Mouse (Mus musculus) adrenal gland (tissue): ENCODE results near the gene Slc25a13.

Source experiments
- intact Hi-C: fragments of 180-260 bp; cut with DNase I; formaldehyde crosslinking; loops from one replicate; pipeline ENCODE4 v1.15.1; 2025
- long read RNA-seq, 2 experiments: library from polyadenylated mRNA; unstranded; transcript quantifications; one replicate each; pipeline ENCODE4 v2.0.0; 2020; ENCODE audit warnings: borderline replicate concordance in 1 of 2; ENCODE audit not compliant: insufficient replicate concordance in 1 of 2

The Slc25a13 gene
- long read RNA-seq, experiment 1, partial matches to known transcripts = 1 of 5 reads
- long read RNA-seq, experiment 1, other reads (novel, unspliced or antisense) = 3 of 5 reads
- long read RNA-seq, experiment 2, partial matches to known transcripts = 0 of 6 reads
- long read RNA-seq, experiment 2, other reads (novel, unspliced or antisense) = 5 of 6 reads

GRCm38 (mm10) chr6:6216507-6217285, at the start of gene Slc25a13:
TSS of gene Slc25a13 (minus strand) at chr6:6217173.
- intact Hi-C loops = no loop called here

- intact Hi-C loops = no loop called here
Measured at GRCm38 (mm10) chr6:6265761-6266160, 48.8 kb upstream of the Slc25a13 start.

GRCm38 (mm10) chr6:6263293-6263911, 46.4 kb upstream of the Slc25a13 start:
- intact Hi-C loops = no loop called here

GRCm38 (mm10) chr6:6260917-6261316, 43.9 kb upstream of the Slc25a13 start:
- intact Hi-C loops = no loop called here

DNA sequence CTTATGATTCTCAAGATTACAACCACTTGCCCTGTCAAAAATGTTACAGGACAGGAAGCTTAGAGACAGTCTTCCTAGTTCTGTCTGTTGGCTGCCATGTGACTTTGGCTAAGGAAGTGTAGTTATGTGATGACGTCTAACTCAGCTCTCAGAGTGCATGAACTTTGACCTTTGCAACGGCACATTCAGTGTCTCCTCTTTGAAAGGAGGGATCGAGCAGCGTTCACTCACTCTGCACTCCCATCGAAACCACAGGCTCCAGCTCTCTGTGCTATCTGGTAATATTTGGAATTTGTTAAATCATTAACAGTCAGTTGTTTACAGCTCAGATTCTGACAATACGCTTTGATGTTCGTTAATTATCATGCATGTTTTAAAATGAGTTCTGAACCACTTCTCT, 31.5 kb upstream of the Slc25a13 start:
- intact Hi-C loops = no loop called here

DNA sequence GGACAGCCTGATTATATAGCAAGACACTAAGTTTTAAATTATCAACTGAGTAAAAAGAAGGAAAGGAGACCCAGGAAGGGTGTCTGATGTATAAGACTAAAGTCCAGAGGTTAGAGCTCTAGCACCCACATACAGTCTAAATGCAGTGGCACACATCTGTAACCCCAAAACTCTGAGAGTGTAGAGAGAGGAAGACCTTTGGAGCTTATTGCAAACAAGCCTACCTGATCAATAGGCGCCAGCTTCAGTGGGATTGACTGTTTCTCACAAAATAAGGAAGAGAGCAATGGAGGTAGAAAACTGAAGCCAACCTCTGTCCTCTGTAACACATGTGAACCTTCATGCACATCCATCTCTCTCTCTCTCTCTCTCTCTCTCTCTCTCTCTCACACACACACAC, 26.9 kb upstream of the Slc25a13 start:
- intact Hi-C loops = no loop called here

- intact Hi-C loops = no loop called here
Measured at GRCm38 (mm10) chr6:6242114-6242513, 25.1 kb upstream of the Slc25a13 start.

GRCm38 (mm10) chr6:6236788-6237298, 19.9 kb upstream of the Slc25a13 start:
- intact Hi-C loops = no loop called here

- intact Hi-C loops = no loop called here
Measured at GRCm38 (mm10) chr6:6230262-6230661, 13.3 kb upstream of the Slc25a13 start.

GRCm38 (mm10) chr6:6222721-6223120, 5.7 kb upstream of the Slc25a13 start:
- intact Hi-C loops = no loop called here

DNA sequence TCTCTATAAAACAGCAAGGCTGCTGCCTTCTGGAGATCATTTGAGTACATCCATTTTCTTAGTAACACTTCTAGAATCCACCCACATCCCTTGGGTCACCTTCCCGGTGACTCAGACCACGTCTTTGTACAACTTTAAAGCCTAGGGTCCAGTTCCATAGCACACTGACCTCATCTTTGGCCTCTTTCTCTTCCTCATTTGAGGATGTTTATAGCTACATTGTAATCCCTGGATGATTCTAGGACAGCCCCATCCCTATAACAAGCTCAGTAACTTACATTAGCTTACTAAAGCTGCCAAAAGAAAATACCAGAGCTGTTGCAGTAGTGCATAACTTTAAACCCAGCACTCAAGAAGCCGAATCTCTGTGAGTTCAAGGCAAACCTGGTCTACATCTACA, 3.6 kb upstream of the Slc25a13 start:
- intact Hi-C loops = no loop called here

GRCm38 (mm10) chr6:6219661-6220370, 2.8 kb upstream of the Slc25a13 start:
- intact Hi-C loops = no loop called here

DNA sequence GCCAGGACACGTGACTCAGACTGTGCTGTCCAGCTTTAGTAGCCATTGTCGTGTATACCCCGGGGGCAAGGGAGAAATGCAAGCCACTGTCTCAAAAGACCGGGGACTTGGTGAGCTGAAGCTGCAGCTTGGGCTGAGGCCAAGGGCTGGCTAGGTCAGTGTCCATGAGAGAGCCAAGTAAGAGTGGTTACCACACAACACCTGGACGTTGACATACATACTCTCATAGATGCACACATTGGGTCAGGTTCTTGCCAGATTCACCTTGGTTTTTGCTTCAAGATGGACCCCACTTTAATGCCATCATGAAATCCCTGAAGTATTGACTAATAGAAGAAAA, 283 bp upstream of the Slc25a13 start:
- intact Hi-C loops = no loop called here

DNA sequence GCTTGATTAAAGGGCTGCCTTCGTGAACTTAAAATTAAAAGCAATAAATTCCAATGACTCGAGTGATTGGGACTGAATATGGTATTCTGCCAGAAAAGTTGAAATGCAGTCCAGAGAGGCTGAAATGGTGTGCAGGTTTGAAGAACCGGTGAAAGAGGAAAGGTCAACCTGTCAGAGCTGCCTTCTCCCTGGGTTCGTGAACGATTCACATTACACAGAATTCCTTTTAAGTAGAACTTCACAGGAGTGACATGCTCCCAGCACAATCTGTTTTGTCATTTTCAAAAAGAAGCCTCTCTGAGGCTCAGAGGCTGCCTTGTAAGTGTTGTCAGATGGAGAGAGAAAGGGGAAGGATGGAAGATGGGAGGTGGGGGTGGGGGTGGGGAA, 860 bp downstream of the Slc25a13 start:
- intact Hi-C loops = no loop called here

DNA sequence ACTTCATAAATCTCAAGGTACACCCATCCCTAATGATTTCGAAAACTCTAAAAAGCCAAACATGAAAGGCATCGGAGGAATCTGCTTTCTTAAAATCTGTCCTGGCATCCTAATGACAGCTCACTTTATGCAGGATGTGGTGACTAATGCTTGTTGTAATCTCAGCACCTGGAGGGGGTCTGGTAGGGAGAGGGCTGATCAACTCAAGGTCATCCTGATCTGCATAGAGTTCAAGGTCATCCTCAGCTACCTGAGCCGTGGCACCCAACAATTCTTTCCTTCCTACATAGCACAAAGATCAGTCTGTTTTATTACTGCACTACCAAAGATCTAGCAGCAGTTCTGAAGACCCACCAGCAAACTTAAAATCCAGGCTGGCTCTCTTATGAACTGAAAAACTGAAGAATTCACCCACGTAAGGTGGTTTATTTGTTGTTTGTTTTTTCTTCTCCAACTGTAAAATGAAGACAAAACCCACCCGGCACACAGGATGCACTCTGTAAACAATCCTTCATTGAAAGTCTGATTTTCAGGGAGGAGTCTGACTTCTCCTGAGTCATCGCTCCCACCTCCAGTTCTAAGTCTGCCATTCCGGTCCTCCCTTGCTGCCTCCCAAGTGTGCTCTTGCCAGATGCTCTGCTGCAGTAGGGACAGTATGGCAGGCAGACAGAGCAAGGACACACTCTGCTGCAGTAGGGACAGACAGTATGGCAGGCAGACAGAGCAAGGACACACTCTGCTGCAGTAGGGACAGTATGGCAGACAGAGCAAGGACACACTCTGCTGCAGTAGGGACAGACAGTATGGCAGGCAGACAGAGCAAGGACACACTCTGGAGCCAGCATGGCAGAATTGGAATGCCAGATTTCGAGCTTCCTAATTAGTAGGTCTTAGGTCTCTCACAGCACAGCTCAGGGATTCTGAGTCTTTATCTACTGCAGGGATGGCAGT, 4.3 kb downstream of the Slc25a13 start:
- intact Hi-C loops = no loop called here

DNA sequence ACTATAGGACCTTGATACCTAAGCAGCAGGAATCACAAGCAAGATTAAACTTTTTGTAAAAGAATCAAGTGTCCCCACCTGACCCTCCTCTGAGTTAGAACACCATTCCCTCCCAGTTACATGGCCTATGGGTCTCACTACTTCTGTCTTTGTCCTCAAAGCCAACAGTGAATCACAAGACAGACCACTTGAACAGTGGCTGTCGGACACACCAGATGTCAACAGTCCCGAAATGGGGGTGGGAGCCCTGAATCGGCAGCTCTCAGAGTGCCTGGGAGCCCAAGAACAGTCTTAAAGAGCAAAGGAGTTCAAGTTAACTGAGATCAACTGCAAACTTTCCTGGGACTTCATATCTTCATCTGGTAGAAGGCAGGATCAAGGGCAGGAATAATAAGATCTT, 5.0 kb downstream of the Slc25a13 start:
- intact Hi-C loops = no loop called here

DNA sequence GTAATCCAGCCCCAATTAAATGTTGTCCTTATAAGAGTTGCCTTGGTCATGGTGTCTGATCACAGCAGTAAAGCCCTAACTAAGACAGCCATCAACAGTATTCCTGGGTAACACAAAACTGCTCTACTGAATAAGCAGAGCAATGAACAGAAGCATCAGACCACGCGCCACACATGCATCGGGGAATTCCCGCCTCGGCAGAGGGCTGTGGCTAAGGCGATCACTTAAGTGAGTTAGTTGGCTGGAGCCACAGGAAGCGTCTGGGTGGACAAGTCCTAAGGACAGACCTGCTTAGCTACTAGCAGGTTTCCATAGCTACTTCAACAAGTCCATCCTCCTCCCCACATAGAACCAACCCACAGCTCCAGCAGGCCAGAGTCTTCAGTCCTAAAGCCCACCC, 6.3 kb downstream of the Slc25a13 start:
- intact Hi-C loops = no loop called here

DNA sequence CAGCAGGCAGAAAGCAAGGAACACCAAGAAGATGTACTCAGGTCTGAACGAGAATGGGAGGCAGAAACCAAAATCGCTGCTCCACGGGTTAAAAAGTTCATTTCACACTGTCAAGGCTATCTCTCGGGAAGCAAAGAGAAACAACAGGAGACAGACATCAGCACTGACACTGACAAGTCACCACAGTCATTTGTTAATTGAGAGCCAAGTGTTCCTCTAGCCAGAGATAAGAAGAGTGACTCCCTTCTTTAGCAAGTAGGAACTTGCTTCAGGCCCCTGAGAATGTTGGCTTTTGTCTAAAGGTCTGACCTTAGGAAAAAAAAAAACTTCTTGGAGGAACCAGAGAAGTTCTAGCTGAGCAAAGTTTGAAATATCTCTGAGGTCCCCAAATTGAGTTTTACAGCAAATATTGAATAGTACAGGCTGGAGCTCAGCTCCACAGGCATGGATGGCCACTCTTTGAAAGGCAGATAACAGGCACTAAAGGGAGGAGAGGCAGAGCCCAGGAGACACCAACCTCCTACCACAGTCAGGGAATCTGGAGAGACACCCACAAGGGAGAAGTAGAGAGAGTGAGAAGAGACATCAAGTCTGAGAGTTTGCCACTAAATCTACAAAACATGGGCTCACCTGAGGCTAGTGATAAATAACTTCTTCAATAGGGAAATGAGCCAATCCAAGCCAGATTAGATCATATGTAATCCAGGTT, 8.5 kb downstream of the Slc25a13 start:
- intact Hi-C loops = no loop called here

DNA sequence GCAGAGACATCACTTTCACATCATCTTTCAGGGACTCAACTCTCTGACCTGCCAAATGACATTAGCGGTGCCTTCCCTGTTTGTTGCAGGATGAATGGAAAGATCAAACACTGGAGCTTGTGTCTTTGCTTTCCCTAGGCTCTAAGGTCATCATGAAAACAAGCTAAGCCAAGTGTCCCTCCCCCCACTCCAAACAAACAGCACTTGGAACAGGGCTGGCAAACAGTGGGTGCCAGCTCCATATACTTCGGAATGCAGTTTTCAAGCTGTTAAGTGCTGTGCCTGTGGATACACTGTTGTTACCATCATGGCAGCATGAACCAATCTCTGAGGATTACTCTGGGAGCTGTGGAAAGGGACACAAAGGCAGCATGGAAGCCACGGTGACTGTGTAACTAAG, 9.1 kb downstream of the Slc25a13 start:
- intact Hi-C loops = no loop called here

GRCm38 (mm10) chr6:6207395-6207794, 9.6 kb downstream of the Slc25a13 start:
- intact Hi-C loops = no loop called here
